Mouse (Mus musculus): ENCODE results near the gene Clcc1.

DNA sequence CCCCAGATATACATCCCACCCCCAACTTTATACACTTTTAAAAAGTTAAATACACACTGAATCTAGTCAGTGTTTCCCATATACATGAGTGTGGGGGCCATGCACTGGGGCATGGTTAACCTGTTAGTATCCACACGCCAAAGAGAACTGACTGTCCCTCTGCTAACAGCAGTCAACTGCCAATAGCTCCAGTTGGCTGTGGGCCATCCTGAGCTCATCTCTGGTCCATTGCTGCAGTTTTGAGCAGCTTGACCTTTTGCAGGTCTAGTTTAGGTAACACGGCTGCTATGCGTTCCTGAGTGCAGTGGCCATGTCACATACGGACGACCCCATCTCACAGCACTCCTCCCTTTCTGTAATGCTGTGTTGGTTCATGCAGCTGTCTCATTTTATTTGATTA lies 19.0 kb upstream of the Clcc1 start:
- TF ChIP-seq CEBPB (IDR thresholded peaks at IDR 0.05; ENCODE audit: insufficient read depth, poor library complexity, severe bottlenecking): no peak
- TF ChIP-seq E2F4 (IDR thresholded peaks at IDR 0.05; ENCODE audit: insufficient read depth): no peak
- no peak for TF ChIP-seq POLR2A (IDR thresholded peaks at IDR 0.05; ENCODE audit: insufficient read length, low read depth)
- TF ChIP-seq MYOD1 (IDR thresholded peaks at IDR 0.05; ENCODE audit: control insufficient read depth in 1 of 3, insufficient read length in 2 of 3, low read depth in 2 of 3): no peak
- TF ChIP-seq SRF (IDR thresholded peaks at IDR 0.05; ENCODE audit: control insufficient read depth, insufficient read length, low read depth): no peak
- no peak for TF ChIP-seq TCF12 (IDR thresholded peaks at IDR 0.05; ENCODE audit: insufficient read depth, poor library complexity, severe bottlenecking)
- no peak for TF ChIP-seq REST (IDR thresholded peaks at IDR 0.05; ENCODE audit: insufficient read depth, insufficient read length)
- no peak for TF ChIP-seq USF1 (IDR thresholded peaks at IDR 0.05; ENCODE audit: low read depth)

Measured in myocyte (in vitro differentiated cells).